Mouse (Mus musculus) embryonic facial prominence, embryonic 15.5 days (tissue): ENCODE data around the gene Adssl1. TPM values are rescaled to one million over a fixed set of nuclear protein-coding genes. Genes with fewer than 3 reads are reported as not detected.
A peak's percentile ranks its signal among the peaks of the same experiment; 100 is the strongest.

Experiments
- ATAC-seq: fragments of 200-750 bp; cut with Nextera tagmentation; 2 replicates; pipeline ENCODE4 v1.8.0; 2017; ENCODE audit warnings: low read depth, moderate TSS enrichment; ENCODE audit not compliant: insufficient number of reproducible peaks, low FRiP score, low TSS enrichment
- H3K27ac ChIP-seq: fragments of 300-500 bp; sonication (generic); replicated peaks from 2 replicates; pipeline ENCODE4 v1.5.1; 2015; ENCODE audit warnings: mild to moderate bottlenecking, inconsistent platforms
- H3K27me3 ChIP-seq: fragments of 300-500 bp; sonication (generic); 2 replicates; pipeline ENCODE4 v1.6.1; 2015; ENCODE audit warnings: inconsistent platforms
- H3K36me3 ChIP-seq: fragments of 300-500 bp; sonication (generic); 2 replicates; pipeline ENCODE4 v1.6.1; 2015; ENCODE audit warnings: mild to moderate bottlenecking, inconsistent platforms
- H3K4me1 ChIP-seq: fragments of 300-500 bp; sonication (generic); 2 replicates; pipeline ENCODE4 v1.6.1; 2015; ENCODE audit warnings: inconsistent platforms
- H3K4me2 ChIP-seq: fragments of 300-500 bp; sonication (generic); replicated peaks from 2 replicates; pipeline ENCODE4 v1.6.1; 2015; ENCODE audit warnings: mild to moderate bottlenecking, inconsistent platforms
- H3K4me3 ChIP-seq: fragments of 300-500 bp; sonication (generic); replicated peaks from 2 replicates; pipeline ENCODE4 v1.5.1; 2015; ENCODE audit warnings: mild to moderate bottlenecking, inconsistent platforms
- H3K9ac ChIP-seq: fragments of 300-500 bp; sonication (generic); 2 replicates; pipeline ENCODE4 v1.6.1; 2015; ENCODE audit warnings: inconsistent platforms
- H3K9me3 ChIP-seq: fragments of 300-500 bp; sonication (generic); replicated peaks from 2 replicates; pipeline ENCODE4 v1.6.1; 2016; ENCODE audit warnings: inconsistent platforms
- WGBS: fragments of 180-500 bp; shearing (Covaris S2); methylation state at CpG from one replicate; pipeline ENCODE4 v1.1.7; 2015; 5-methylcytosine and 5-hydroxymethylcytosine counted together
- polyA plus RNA-seq: library from polyadenylated mRNA; unstranded; fragments of >200 nt; fragmentation: Nextera tagmentation; extraction: Ambion mirVana; gene quantifications from 2 replicates; pipeline ENCODE4 v1.2.1, GENCODE M21; 2015

Gene Adssl1
- polyA plus RNA-seq, 1 experiment from 2014 or later = 12.4 TPM

GRCm38 (mm10) chr12:112585924-112586538 is 33.8 kb upstream of the Adssl1 start:
- WGBS = 72% methylated on average over 7 of the region's 7 CpGs
- Histone ChIP-seq H3K9ac (no peak overlapping the region), H3K4me3 (no peak overlapping the region), H3K4me2 (no peak overlapping the region), H3K4me1 (peaks cover 44% of the 10 kb centered on the region), H3K27me3 (no peaks in the 10 kb centered on the region), H3K9me3 (no peaks in the 10 kb centered on the region), H3K36me3 (no peaks in the 10 kb centered on the region), H3K27ac (no peak overlapping the region)
- ATAC-seq = no peak

DNA sequence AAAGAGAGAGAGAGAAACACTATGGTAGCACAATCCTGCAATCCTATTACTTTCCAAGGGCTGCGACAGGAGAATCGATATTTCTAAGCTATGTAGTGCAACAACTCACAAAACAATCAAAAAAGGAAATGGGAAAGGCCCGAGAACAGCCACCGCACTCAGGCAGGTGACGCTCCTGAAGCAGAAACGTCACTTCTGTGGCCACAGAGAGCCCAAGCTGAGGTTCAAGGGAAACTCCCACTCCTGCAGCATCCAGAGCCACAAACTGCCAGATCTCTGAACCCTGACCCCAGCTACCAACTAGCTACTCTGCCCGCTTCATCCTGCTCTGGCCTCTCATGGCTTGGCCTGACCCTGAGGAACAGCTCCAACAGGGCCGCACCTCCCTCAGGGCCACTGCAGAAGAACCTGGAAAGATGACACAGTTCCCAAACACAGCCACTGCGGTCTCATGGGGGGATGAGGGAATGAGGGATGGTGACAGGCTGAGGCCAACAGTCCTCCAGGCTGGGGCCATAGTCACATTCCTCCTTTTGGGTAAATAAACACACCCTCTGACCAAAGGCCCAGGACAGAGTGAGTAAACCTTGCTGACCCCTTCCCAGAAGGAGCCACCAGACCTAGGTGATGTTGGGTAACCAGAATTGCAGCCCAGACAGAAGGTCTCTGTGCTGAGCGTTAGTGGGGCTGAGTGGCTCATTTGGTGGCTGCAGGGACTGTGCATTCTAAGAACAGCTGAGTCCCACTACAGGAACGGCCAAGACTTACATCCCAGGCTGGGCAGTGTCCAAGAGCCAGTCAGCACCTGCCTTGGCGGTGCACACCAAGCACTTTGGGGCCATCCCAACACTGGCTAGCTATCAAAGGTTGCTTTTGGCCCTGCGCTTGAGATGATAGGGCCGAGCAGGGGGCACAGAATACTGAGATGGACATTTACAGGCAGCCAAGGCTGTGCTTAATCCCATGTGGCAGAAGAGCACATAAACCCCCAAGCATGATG is 32.4 kb upstream of the Adssl1 start:
- no peaks in the 10 kb centered on the region for H3K9me3 ChIP-seq
- no peak for ATAC-seq
- no peaks in the 10 kb centered on the region for H3K36me3 ChIP-seq
- 79% methylated on average over 14 of the region's 14 CpGs for WGBS
- no peaks in the 10 kb centered on the region for H3K27me3 ChIP-seq
- peaks cover 47% of the 10 kb centered on the region for H3K4me1 ChIP-seq
- H3K27ac ChIP-seq = no peak overlapping the region
- no peak overlapping the region for H3K9ac ChIP-seq
- H3K4me2 ChIP-seq = peak overlapping the region; percentile 91; the same call in 1 of the 2 replicates
- peak overlapping the region; percentile 64; the same call in 1 of the 2 replicates for H3K4me3 ChIP-seq

GRCm38 (mm10) chr12:112588426-112589256 is 31.2 kb upstream of the Adssl1 start, which contains the start of gene Inf2:
Gene Inf2 (plus strand): TSS chr12:112588784.
- Histone ChIP-seq H3K4me3 (peak within 1 kb of the TSS; percentile 64), H3K36me3 (no peaks in the 10 kb centered on the region), H3K9ac (peak within 1 kb of the TSS; percentile 58), H3K27me3 (no peaks in the 10 kb centered on the region), H3K4me1 (peaks cover 59% of the 10 kb centered on the region), H3K9me3 (no peaks in the 10 kb centered on the region), H3K27ac (peak within 1 kb of the TSS; percentile 69), H3K4me2 (peak within 1 kb of the TSS; percentile 91)
- WGBS = under 1% methylated on average over 52 of the region's 60 CpGs
- peak; percentile 88 for ATAC-seq

GRCm38 (mm10) chr12:112589491-112590191 is 30.2 kb upstream of the Adssl1 start:
- H3K4me3 ChIP-seq = peak overlapping the region; percentile 64
- no peaks in the 10 kb centered on the region for H3K36me3 ChIP-seq
- peaks cover 69% of the 10 kb centered on the region for H3K4me1 ChIP-seq
- no peak for ATAC-seq
- peak overlapping the region; percentile 91 for H3K4me2 ChIP-seq
- H3K27me3 ChIP-seq = no peaks in the 10 kb centered on the region
- no peaks in the 10 kb centered on the region for H3K9me3 ChIP-seq
- no peak overlapping the region for H3K9ac ChIP-seq
- no peak overlapping the region for H3K27ac ChIP-seq
- 53% methylated on average over 8 of the region's 8 CpGs for WGBS

DNA sequence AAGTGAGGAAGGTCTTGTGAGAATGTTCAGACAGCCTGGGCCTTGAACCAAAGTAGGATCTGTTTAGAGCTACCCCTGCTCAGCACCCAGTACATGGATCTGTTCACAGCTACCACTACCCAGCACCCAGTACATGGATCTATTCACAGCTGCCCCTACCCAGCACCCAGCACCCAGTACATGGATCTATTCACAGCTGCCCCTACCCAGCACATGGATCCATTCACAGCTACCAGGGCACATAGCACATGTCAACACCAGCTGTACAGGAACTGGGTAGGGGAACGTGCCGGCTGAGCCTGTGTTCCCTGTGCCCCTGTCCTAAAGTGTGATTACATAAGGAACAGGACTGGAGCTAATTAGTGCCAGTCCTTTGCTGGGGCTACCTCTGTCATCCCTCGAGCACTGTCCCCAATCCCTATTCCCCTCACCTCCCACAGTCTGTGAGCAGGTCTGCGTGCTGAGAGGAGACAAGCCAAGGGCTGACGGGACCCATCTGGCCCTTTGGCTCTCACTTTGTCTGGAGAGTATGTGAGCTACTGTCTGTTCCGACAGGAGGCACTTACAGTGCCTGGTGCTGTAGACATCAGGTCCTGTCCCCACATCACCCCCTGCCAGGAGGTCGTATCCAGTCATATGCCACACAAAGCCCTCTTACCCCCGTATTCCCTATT is 29.1 kb upstream of the Adssl1 start:
- Histone ChIP-seq H3K9me3 (no peaks in the 10 kb centered on the region), H3K36me3 (no peaks in the 10 kb centered on the region), H3K4me3 (no peak overlapping the region), H3K4me2 (no peak overlapping the region), H3K27me3 (no peaks in the 10 kb centered on the region), H3K9ac (no peak overlapping the region), H3K4me1 (peaks cover 80% of the 10 kb centered on the region), H3K27ac (no peak overlapping the region)
- 60% methylated on average over 8 of the region's 8 CpGs for WGBS
- ATAC-seq = no peak

GRCm38 (mm10) chr12:112591240-112591639 is 28.6 kb upstream of the Adssl1 start:
- Histone ChIP-seq H3K4me3 (no peak overlapping the region), H3K27ac (no peak overlapping the region), H3K9me3 (no peaks in the 10 kb centered on the region), H3K4me1 (peaks cover 83% of the 10 kb centered on the region), H3K27me3 (no peaks in the 10 kb centered on the region), H3K36me3 (no peaks in the 10 kb centered on the region), H3K9ac (no peak overlapping the region), H3K4me2 (no peak overlapping the region)
- 87% methylated on average over 5 of the region's 5 CpGs for WGBS
- no peak for ATAC-seq

DNA sequence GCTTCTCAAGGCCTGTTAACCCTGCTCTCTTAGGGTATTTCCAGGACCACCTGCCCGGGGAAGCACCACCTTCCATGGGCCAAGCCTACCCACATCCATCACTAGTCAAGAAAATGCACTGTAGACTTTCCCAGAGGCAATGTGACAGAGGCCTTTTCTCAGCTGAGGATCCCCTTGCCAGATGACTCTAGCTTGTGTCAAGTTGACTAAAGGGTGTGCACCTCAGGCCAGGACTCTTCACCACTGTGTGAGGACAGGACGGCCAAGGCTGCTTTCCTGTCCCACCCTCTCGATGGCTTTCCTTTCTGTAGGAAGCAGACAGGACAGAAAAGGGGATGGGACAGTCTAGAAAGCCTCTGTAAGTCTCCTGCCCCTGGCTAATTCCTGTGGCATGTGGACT is 28.1 kb upstream of the Adssl1 start:
- H3K27ac ChIP-seq = no peak overlapping the region
- H3K36me3 ChIP-seq = no peaks in the 10 kb centered on the region
- H3K4me1 ChIP-seq = peaks cover 85% of the 10 kb centered on the region
- no peaks in the 10 kb centered on the region for H3K27me3 ChIP-seq
- H3K4me3 ChIP-seq = no peak overlapping the region
- H3K4me2 ChIP-seq = no peak overlapping the region
- 84% methylated on average over 3 of the region's 3 CpGs for WGBS
- ATAC-seq = no peak
- H3K9ac ChIP-seq = no peak overlapping the region
- no peaks in the 10 kb centered on the region for H3K9me3 ChIP-seq

- Histone ChIP-seq H3K27ac (0 out of 2 replicates have a peak overlapping the region, but pooled peaks have one; percentile 34), H3K27me3 (no peaks in the 10 kb centered on the region), H3K4me2 (no peak overlapping the region), H3K4me1 (peaks cover 85% of the 10 kb centered on the region), H3K9ac (no peak overlapping the region), H3K9me3 (no peaks in the 10 kb centered on the region), H3K4me3 (no peak overlapping the region), H3K36me3 (no peaks in the 10 kb centered on the region)
- 65% methylated on average over 21 of the region's 21 CpGs for WGBS
- no peak for ATAC-seq
These were observed 26.7 kb upstream of the Adssl1 start for GRCm38 (mm10) chr12:112592985-112593734.

DNA sequence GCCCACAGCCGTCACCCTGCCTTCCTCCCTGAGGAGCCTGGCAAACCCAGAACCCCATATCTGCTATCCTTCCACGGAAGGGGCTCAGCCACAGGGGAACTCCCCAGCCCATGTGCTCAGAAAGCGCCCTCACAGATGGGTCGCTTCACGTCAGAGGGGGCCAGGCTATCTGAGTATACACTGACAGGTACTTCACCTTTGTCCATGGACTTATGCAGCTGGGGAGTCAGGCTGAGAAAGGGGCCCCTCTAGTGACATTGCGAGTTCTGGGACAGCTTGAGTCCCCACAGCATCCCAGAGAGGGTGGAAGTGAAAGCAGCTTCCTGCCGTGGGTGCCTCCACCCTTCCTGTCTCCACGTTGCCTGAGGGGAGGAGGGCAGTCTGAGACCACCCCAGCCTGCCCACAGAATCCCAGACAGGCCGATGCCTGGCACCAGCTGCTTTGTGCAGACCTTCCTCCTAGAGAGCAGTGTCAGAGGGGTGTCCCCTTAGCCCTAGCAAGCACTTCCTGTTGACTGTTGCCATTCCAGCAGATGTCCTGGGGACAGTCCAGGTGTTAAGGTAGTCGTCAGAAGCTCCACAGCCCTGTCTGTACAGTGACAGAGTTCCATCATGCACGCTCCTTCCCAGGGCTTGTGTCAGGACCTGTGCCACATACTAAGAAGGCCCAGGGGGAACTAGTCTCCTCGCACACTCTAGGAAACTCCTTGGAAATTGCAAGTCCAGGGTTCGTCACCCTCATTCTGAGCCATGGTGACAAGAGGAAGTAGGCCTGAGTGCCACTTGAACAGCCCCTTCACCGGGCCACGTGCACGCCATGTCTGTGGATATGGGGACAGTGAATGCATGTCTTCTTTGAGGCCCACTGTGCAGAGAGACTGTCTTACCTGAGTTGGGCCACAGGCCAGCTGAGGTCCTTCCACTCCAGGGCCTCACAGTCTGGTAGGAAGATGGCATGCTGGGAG is 25.6 kb upstream of the Adssl1 start:
- H3K27me3 ChIP-seq = no peaks in the 10 kb centered on the region
- H3K4me1 ChIP-seq = peaks cover 75% of the 10 kb centered on the region
- 57% methylated on average over 16 of the region's 16 CpGs for WGBS
- H3K9me3 ChIP-seq = no peaks in the 10 kb centered on the region
- peak overlapping the region; percentile 84 for H3K27ac ChIP-seq
- no peak overlapping the region for H3K9ac ChIP-seq
- no peak for ATAC-seq
- no peak overlapping the region for H3K4me2 ChIP-seq
- no peaks in the 10 kb centered on the region for H3K36me3 ChIP-seq
- H3K4me3 ChIP-seq = no peak overlapping the region
